8 mouse cellular contexts compared by ENCODE assay signal in genomic region chrX:162085897-162086200, GRCm38 (mm10).
DNase-seq lines count a peak whose midpoint lies in the region; TF ChIP-seq lines count a peak whose summit lies in the region.

No protein-coding gene starts in this region.

- H3K27me3 ChIP-seq in kidney, adult 2 months (replicated peaks; ENCODE audit: control insufficient read depth, insufficient read depth, low read length), result no peaks in the 10 kb centered on the region

- peak; percentile 1 for DNase-seq in cerebellum, adult 9-11 months
- DNase-seq in cerebellum, adult 11-12 months, result no peak
- peak; percentile 30 for DNase-seq in kidney, adult 2 months
- no peak for DNase-seq in kidney, adult 18-20 months
- peak; percentile 8 for DNase-seq in urinary bladder, postnatal 25 days (ENCODE audit: low spot score)
- no peak for DNase-seq in urinary bladder, adult 2 months (ENCODE audit: low spot score)
- peak; percentile 3 for DNase-seq in testis, postnatal 14 days (ENCODE audit: low spot score)
- DNase-seq in thymus, adult 18-20 months, result no peak

- no peak for TF ChIP-seq CTCF in kidney, adult 2 months (conservative IDR thresholded peaks at IDR 0.05; ENCODE audit: insufficient read depth, insufficient read length, low read depth, low read length)

- WGBS in kidney, adult 2 months, result 0% methylated on average over 1 of the region's 1 CpGs

- no peak overlapping the region for H3K27ac ChIP-seq in kidney, adult 2 months (ENCODE audit: insufficient read depth, low read depth, low read length)

- no peak for TF ChIP-seq POLR2A in kidney, adult 2 months (IDR thresholded peaks at IDR 0.05; ENCODE audit: low read depth, low read length)

- no peaks in the 10 kb centered on the region for H3K4me1 ChIP-seq in kidney, adult 2 months (ENCODE audit: control insufficient read depth, insufficient read depth, low read length)

- no peaks in the 10 kb centered on the region for H3K36me3 ChIP-seq in kidney, adult 2 months (ENCODE audit: control insufficient read depth, insufficient read depth, low read length)

- no peak overlapping the region for H3K4me3 ChIP-seq in kidney, adult 2 months (ENCODE audit: insufficient read depth, low read depth, low read length)

Comparison
In these comparisons a context has a peak if more than half of its experiments do, and no peak if none do; other contexts are left out.
1. DNase-seq: peak in cerebellum, adult 9-11 months (single experiment), kidney, adult 2 months (single experiment), urinary bladder, postnatal 25 days (single experiment) and testis, postnatal 14 days (single experiment); none in cerebellum, adult 11-12 months (single experiment), kidney, adult 18-20 months (single experiment), urinary bladder, adult 2 months (single experiment) and thymus, adult 18-20 months (0 of 2).